Mouse (Mus musculus): ENCODE measurements around the gene Gfpt1.

GRCm38 (mm10) chr6:87068209-87068608 lies 25.6 kb downstream of the Gfpt1 start:
- TF ChIP-seq POLR2A (IDR thresholded peaks at IDR 0.05; ENCODE audit: borderline replicate concordance, insufficient read depth, low read length) (no peak), CTCF (IDR thresholded peaks at IDR 0.05; ENCODE audit: borderline replicate concordance, insufficient read depth, low read depth, low read length) (no peak)

All from cerebellum, adult 2 months (tissue).